Mouse (Mus musculus) frontal cortex, adult 2 months (tissue): ENCODE measurements around the gene Tsc2. TPM values are rescaled to one million over a fixed set of nuclear protein-coding genes. Genes with fewer than 3 reads are reported as not detected.

Experiments used
- DNase-seq, 2 experiments: peaks; one replicate each; pipeline ENCODE4 v3.0.0; 2022; ENCODE audit warnings: low spot score in 1 of 2; ENCODE audit errors: extremely low spot score in 1 of 2
- polyA plus RNA-seq: library from polyadenylated mRNA; depleted of rRNA; stranded (reverse); fragments of >200 nt; gene quantifications from 2 replicates; pipeline ENCODE4 v1.2.3, GENCODE M21; 2012

Gene Tsc2
- polyA plus RNA-seq, 1 experiment: 194 TPM

DNA sequence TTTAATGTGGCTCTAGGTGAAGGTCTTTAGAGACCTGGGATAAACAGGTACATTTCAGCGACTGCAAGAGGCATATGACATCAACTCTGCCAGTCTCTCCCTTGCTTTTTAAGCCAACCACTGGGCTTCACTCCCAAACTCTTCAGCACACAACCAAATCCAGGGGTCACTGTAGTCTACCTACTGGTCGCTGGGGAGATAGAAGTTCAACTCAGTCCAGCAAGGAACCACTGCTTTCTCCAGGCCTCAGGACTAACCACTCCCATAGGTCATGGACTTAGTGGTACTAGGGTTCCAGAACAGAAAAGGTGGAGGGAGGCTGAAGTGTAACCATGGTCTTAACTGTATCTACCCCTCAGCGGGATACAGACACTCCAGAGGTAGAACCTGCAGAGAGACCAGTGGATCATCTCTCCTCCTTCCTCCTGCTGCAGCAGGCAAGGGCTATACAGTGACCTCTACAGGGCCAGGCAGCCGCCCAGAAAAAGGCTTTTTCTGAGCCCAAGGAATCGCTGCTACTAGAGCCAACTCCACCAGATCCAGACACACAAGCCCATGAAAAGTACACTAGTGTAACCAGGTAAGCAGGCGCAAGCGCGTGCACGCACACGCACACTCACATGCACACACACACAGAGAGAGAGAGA lies 16.4 kb upstream of the Tsc2 start:
- no peak for DNase-seq

DNA sequence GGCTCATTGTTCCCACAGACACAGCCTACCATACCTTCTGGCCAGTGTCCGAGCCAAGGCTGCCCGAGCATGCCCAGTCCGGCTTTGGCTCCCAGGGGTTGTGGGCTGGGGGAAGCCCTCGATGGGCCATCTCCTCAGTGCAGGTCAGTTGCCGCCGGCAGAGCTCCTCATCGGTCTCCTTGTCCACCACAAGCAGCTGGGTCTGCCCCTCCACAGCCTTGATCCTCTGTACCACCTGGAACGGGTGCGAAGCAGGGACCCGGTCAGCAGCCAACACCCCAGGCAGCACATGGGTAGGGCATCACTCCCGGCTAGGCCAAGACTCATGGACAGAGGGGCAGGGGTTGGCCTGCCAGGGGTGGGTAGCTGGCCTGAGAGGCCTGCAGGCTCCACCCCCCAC lies 15.1 kb upstream of the Tsc2 start:
- DNase-seq: no peak

- DNase-seq: no peak
Measured at GRCm38 (mm10) chr17:24646381-24646780, 14.0 kb upstream of the Tsc2 start.

GRCm38 (mm10) chr17:24645916-24646315 lies 13.5 kb upstream of the Tsc2 start:
- no peak for DNase-seq

GRCm38 (mm10) chr17:24644875-24645721 lies 12.7 kb upstream of the Tsc2 start:
- peak in 1 of 2 experiments; percentile 30 for DNase-seq

DNA sequence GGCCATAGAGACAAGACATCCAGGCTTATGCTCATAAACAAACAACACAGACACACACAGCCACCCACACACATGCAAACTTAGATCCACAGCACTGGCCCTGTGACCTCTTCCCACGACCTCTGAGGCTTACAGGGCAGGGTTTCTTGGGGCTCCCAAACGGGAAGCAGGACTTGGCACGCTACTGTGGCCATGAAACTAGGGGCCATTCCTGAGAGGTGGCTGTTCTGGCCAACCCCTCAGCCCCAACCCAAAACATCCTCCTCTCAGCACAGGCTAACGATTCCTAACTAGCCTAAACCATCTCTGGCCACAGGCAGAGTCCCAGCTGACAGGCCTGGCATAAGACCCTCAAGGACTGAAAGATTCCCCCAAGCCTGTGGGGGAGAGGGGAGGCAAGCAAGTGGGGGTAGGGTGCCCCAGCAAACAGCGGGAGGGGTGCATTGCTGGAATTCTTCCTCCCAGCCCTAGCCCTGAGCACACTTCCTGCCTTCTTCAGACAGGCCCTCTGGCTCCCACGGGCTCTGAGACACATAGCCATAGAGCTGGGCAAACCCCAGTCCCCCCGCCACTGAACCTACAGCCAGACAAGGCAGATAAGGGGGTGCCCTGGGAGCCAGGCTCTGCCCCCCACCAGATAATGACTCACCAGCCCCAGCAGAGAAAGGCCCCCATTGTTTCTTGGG lies 11.7 kb upstream of the Tsc2 start:
- no peak for DNase-seq

DNA sequence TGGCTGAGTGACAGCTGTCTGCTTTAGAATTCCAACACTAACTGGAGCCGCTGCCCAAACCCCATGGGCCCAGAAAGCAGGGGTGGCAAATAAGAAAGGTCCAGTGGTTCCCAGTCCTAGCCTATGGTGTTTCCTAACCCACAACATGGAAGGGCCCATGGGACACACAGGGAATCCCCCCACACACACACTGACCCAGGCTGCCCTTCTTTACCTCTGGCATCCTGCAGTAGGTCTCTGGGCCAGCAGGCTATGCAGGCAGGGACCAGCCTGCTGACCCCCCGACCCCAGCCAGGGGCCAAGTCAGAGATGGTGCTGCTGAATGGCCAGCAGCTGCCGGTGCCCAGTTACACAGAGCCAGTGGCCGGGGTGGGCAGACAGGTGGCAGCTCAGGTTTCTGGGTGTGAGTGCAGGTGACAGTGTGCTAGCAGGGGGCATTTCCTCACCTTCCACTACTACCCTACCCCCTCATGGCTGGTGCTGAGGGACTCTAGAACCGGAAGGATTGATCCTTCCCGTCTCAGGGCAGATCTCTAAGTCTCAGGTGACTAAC lies 10.4 kb upstream of the Tsc2 start:
- DNase-seq: no peak

DNA sequence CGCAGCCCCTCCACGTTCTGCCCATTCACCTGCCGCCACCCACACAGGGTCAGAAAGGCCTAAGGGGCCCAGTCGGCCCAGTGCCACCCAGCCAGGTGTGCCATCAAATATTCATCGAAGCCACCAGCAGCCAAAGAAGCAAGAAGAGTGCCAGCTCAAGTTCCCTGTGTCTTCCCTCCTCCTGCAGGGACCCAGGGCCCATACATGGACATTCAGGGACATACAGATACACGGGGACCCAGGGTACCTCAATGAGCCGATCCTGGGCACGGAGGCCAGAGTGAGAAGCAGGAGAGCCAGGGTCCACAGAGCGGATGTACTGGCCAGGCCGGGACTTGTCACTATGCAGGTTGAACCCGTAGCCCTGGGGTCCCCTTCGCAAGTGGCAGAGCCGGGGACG lies 9.5 kb upstream of the Tsc2 start:
- no peak for DNase-seq

DNA sequence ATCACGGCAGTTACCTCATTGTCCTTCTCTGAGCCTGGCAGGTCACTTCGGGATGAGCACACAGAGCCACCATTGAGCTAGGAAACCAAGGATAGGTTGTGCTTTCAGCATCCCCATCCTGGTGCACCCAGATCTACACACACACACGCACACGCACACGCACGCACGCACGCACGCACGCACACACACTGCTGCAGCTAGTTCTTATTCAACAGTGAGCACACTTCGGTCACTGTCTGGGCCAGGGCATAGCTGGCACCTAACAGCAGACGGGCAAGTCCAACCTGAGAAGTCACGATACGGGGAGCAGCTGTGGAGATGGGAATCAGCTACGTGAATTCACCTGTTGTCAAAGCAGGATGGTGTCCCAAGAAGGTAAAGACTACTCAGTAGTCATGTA lies 8.2 kb upstream of the Tsc2 start:
- DNase-seq: no peak

DNA sequence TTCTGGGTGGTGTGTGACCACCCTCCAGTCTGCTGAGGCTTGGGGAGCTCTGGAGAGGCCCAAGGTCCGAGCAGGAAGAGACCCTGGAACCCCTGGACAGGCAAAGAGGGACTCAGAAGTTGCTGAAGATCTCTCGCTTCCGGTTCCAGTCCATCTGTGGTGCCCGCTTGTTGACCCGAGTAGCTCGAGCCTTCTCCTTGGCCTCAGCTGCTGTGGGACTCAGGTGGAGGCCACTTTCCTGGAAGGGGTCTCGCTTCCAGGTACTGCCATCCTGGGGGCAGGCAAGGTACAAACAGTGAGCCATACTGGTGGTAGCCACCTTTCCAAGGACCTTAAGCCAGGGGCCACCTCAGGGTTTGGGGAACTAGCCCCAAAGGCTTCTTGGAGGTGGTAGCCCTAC lies 7.7 kb upstream of the Tsc2 start:
- no peak for DNase-seq

- DNase-seq: no peak
Measured at GRCm38 (mm10) chr17:24639571-24639988, 7.2 kb upstream of the Tsc2 start.

GRCm38 (mm10) chr17:24638840-24639239 lies 6.4 kb upstream of the Tsc2 start:
- no peak for DNase-seq

- DNase-seq: no peak
Measured at GRCm38 (mm10) chr17:24638214-24638613, 5.8 kb upstream of the Tsc2 start.

DNA sequence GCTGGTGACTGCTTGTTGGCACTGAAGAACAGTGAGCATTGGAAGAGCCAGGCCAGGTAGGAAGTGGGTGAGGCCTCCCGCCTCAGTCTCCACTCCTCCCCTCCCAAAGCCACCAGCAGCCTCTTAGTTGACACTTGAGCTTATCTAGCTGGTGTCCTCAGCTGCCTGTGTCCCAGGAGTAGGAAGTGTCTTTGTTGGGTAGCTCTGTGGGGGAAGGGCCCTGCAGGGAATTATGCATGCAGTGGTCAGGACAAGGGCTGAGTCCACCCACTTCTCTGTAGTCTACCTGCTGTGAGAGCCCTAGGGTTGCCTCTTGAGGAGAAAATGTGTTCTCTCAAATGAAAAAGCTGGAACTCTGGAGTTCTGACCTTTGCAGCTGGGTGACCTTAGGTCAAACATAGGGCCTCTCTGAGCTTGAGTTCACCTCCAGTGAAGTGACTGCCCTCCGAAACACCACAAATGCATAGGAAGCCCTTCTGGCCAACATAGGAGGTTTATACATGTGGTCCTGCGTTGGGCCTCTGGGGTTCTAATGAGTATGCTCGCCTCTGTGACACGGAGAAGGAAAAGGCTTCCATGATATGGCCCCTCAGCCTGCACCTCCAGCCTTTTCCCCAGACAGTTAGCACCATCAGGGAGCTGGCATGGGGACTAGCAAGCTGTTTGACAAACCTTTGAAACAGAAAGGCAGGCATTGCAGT lies 4.5 kb upstream of the Tsc2 start:
- DNase-seq: no peak

DNA sequence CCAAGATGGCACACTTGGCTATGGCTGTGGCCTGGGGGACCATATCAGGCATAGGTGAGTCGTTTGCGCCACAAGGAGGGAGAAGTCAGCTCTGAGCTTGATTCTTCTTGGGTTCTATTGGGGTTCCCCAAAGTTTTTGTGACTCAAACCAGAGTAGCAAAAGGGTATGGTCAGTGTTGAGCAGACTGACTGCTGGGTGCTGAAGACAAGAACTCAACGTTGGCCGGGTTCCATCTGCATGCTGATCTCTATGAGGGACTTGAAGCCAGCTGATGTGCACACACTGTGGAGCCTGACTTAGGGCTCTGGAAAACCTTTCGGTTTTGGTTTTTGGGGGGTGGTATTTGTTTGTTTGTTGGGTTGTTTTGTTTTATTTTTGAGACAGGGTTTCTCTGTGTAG lies 3.3 kb upstream of the Tsc2 start:
- no peak for DNase-seq

GRCm38 (mm10) chr17:24635024-24635423 lies 2.6 kb upstream of the Tsc2 start:
- peak; percentile 50 to 71 for DNase-seq

GRCm38 (mm10) chr17:24633831-24634230 lies 1.4 kb upstream of the Tsc2 start:
- DNase-seq: no peak

- DNase-seq: peak in 1 of 2 experiments; percentile 41
Measured at GRCm38 (mm10) chr17:24632813-24633449, 501 bp upstream of the Tsc2 start.

DNA sequence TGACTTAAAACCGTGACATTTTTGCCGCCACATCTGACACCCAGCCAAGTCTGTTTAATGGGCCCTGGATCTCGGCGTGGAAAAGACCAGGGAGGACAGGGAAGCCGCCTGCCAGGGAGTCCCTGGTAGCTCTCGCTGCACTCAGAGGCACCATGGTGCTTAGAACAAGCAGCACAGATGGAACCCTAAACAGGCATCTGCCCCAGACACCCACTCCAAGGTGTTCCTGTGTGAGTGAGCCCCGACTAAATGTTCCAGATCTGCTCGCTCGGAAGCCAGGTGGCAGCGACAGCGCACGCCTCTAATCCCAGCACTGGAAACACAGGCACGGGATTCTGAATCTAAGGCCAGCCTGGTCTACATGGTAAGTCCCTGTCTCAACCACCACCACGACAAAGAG lies 2.4 kb downstream of the Tsc2 start:
- DNase-seq: peak; percentile 45 to 55

DNA sequence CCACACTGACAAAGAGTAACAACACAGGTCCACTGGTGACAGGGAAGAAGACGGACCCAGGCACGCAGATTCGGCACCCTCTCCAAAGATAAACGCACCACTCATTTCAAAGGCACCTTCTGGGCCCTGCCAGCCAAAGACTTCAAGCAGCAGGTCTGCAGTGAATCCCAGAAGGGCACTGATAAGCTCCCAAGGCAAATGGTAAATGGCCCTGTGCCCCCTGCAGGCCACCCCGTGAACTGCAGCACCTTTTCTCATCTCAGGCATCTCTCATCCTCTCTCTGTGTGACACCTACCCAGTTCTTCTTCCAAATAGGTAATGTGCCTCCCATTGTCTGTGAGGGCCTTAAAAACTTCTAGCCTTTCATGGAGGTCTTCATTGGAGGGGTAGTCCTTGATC lies 3.8 kb downstream of the Tsc2 start:
- DNase-seq: peak in 1 of 2 experiments; percentile 87
